Mouse (Mus musculus) heart, embryonic 13.5 days (tissue): Measurements from ENCODE around the gene Ndufa9. TPM values are rescaled to one million over a fixed set of nuclear protein-coding genes. Genes with fewer than 3 reads are reported as not detected.

Source experiments
- ATAC-seq: fragments of 200-750 bp; cut with Nextera tagmentation; 2 replicates; pipeline ENCODE4 v1.8.0; 2017; ENCODE audit warnings: moderate TSS enrichment; ENCODE audit not compliant: insufficient number of reproducible peaks, low FRiP score, low TSS enrichment; ENCODE audit errors: extremely low read depth
- H3K27ac ChIP-seq: fragments of 300-500 bp; sonication (generic); replicated peaks from 2 replicates; pipeline ENCODE4 v1.5.1; 2015; ENCODE audit warnings: moderate library complexity, mild to moderate bottlenecking, inconsistent platforms
- H3K27me3 ChIP-seq: fragments of 300-500 bp; sonication (generic); replicated peaks from 2 replicates; pipeline ENCODE4 v1.6.1; 2015; ENCODE audit warnings: mild to moderate bottlenecking, inconsistent platforms
- H3K36me3 ChIP-seq: fragments of 300-500 bp; sonication (generic); 2 replicates; pipeline ENCODE4 v1.6.1; 2015; ENCODE audit warnings: mild to moderate bottlenecking, inconsistent platforms
- H3K4me1 ChIP-seq: fragments of 300-500 bp; sonication (generic); 2 replicates; pipeline ENCODE4 v1.6.1; 2015; ENCODE audit warnings: inconsistent platforms
- H3K4me2 ChIP-seq: fragments of 300-500 bp; sonication (generic); 2 replicates; pipeline ENCODE4 v1.6.1; 2015; ENCODE audit warnings: inconsistent platforms, mild to moderate bottlenecking, moderate library complexity
- H3K4me3 ChIP-seq: fragments of 300-500 bp; sonication (generic); 2 replicates; pipeline ENCODE4 v1.5.1; 2015; ENCODE audit warnings: moderate library complexity, mild to moderate bottlenecking, inconsistent platforms
- H3K9ac ChIP-seq: fragments of 300-500 bp; sonication (generic); 2 replicates; pipeline ENCODE4 v1.6.1; 2015; ENCODE audit warnings: inconsistent platforms, mild to moderate bottlenecking, moderate library complexity
- H3K9me3 ChIP-seq: fragments of 300-500 bp; sonication (generic); 2 replicates; pipeline ENCODE4 v1.6.1; 2016; ENCODE audit warnings: inconsistent platforms
- WGBS: fragments of 180-500 bp; shearing (Covaris S2); methylation state at CpG from one replicate; pipeline ENCODE4 v1.1.7; 2015; ENCODE audit warnings: mixed read lengths; 5-methylcytosine and 5-hydroxymethylcytosine counted together
- polyA plus RNA-seq: library from polyadenylated mRNA; unstranded; fragments of >200 nt; fragmentation: Nextera tagmentation; extraction: Ambion mirVana; gene quantifications from 2 replicates; pipeline ENCODE4 v1.2.1, GENCODE M21; 2015

Ndufa9 gene
- polyA plus RNA-seq, 1 experiment from 2014 or later, result 329 TPM

- ATAC-seq, result no peak
- H3K4me3 ChIP-seq, result no peak overlapping the region
- 0 out of 2 replicates have a peak, but pooled peaks cover 2% of the 10 kb centered on the region for H3K9me3 ChIP-seq
- H3K27me3 ChIP-seq, result no peaks in the 10 kb centered on the region; the same call in 1 of the 2 replicates
- 32% methylated on average over 11 of the region's 11 CpGs for WGBS
- H3K4me2 ChIP-seq, result no peak overlapping the region
- H3K27ac ChIP-seq, result no peak overlapping the region
- H3K9ac ChIP-seq, result no peak overlapping the region
- H3K36me3 ChIP-seq, result no peaks in the 10 kb centered on the region
- H3K4me1 ChIP-seq, result no peaks in the 10 kb centered on the region
Measured at GRCm38 (mm10) chr6:126802946-126803345, 46.0 kb downstream of the Ndufa9 start.

DNA sequence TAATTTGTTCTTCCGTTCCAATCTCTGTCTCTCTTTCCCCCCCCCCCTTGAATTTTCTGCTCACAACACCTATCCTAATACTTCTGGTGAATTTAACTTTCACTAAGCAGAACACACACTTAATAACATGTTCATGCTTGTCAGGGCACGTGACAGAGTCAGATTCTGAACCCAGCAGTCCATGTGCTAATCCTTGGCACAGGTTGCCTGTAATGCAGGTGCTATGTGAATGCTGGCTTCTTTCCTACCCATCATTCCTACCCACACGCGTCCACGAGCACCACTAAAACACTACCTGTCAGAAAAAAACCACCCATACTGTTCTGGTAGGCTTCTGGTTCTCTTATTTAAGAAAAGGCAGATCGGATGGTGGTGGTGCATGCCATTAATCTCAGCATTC, 54.2 kb downstream of the Ndufa9 start:
- no peak for ATAC-seq
- Histone ChIP-seq H3K4me3 (no peak overlapping the region), H3K36me3 (no peaks in the 10 kb centered on the region), H3K9me3 (peaks cover 6% of the 10 kb centered on the region; the same call in 1 of the 2 replicates), H3K27me3 (0 out of 2 replicates have a peak, but pooled peaks cover 4% of the 10 kb centered on the region), H3K27ac (no peak overlapping the region), H3K4me1 (no peaks in the 10 kb centered on the region), H3K9ac (no peak overlapping the region), H3K4me2 (no peak overlapping the region)
- 81% methylated on average over 6 of the region's 6 CpGs for WGBS

DNA sequence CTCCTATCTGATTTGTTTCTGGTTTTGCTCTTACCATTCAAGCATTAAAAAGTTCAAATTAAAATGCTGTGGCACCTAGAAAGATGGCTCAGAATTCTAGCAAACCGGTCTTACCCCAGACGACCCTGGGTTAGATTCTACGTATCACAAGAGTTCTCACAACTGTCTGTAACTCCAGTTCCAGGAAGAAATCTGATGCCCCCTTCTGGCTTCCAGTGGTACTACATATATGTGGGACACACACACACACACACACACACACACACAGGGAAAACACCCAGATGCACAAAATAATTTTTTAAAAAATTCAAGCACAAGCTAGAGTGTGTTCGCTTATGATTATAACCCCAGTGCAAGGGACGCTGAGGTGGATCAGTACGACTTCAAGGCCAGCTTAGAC, 55.2 kb downstream of the Ndufa9 start:
- Histone ChIP-seq H3K27ac (no peak overlapping the region), H3K4me1 (no peaks in the 10 kb centered on the region), H3K4me2 (no peak overlapping the region), H3K36me3 (no peaks in the 10 kb centered on the region), H3K4me3 (no peak overlapping the region), H3K27me3 (0 out of 2 replicates have a peak, but pooled peaks cover 4% of the 10 kb centered on the region), H3K9ac (no peak overlapping the region), H3K9me3 (peaks cover 6% of the 10 kb centered on the region; the same call in 1 of the 2 replicates)
- WGBS, result 90% methylated on average over 6 of the region's 6 CpGs
- ATAC-seq, result no peak

GRCm38 (mm10) chr6:126791964-126792363, 57.0 kb downstream of the Ndufa9 start:
- Histone ChIP-seq H3K9ac (peak overlapping the region; percentile 59; the same call in 1 of the 2 replicates), H3K27me3 (0 out of 2 replicates have a peak, but pooled peaks cover 4% of the 10 kb centered on the region), H3K9me3 (peaks cover 6% of the 10 kb centered on the region; the same call in 1 of the 2 replicates), H3K4me2 (peak overlapping the region; percentile 65), H3K4me1 (no peaks in the 10 kb centered on the region), H3K27ac (no peak overlapping the region), H3K36me3 (no peaks in the 10 kb centered on the region), H3K4me3 (peak overlapping the region; percentile 46)
- WGBS, result 28% methylated on average over 12 of the region's 12 CpGs
- no peak for ATAC-seq

DNA sequence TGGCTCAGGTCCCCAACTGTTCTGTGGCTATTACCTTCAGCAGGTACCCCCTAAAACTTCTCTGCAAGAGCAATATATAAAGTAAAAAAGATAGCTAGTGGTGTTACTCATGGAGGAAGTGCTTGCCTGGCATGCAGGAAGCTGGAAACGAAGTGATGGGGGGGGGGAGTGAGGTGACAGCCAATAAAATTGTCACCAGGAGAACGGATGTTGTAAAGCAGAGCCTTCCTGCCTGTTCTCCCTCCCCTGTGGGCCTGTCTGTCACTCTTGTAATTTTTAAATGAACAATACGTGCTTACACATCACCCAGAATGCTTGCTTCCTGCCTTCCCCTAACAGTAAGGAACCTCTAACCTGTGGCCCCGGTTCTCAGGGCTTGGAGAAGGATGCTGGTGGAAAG, 57.4 kb downstream of the Ndufa9 start:
- no peak for ATAC-seq
- Histone ChIP-seq H3K4me3 (no peak overlapping the region), H3K9ac (no peak overlapping the region), H3K4me1 (no peaks in the 10 kb centered on the region), H3K4me2 (peak overlapping the region; percentile 65), H3K36me3 (no peaks in the 10 kb centered on the region), H3K27ac (no peak overlapping the region), H3K9me3 (peaks cover 6% of the 10 kb centered on the region; the same call in 1 of the 2 replicates), H3K27me3 (0 out of 2 replicates have a peak, but pooled peaks cover 4% of the 10 kb centered on the region)
- WGBS, result 34% methylated on average over 4 of the region's 4 CpGs

GRCm38 (mm10) chr6:126788863-126789262, 60.1 kb downstream of the Ndufa9 start:
- Histone ChIP-seq H3K9me3 (peaks cover 5% of the 10 kb centered on the region; the same call in 1 of the 2 replicates), H3K4me2 (no peak overlapping the region), H3K9ac (no peak overlapping the region), H3K36me3 (no peaks in the 10 kb centered on the region), H3K4me3 (no peak overlapping the region), H3K4me1 (peaks cover 6% of the 10 kb centered on the region), H3K27me3 (peaks cover 4% of the 10 kb centered on the region; the same call in 1 of the 2 replicates), H3K27ac (no peak overlapping the region)
- no peak for ATAC-seq
- WGBS, result 79% methylated on average over 8 of the region's 8 CpGs

DNA sequence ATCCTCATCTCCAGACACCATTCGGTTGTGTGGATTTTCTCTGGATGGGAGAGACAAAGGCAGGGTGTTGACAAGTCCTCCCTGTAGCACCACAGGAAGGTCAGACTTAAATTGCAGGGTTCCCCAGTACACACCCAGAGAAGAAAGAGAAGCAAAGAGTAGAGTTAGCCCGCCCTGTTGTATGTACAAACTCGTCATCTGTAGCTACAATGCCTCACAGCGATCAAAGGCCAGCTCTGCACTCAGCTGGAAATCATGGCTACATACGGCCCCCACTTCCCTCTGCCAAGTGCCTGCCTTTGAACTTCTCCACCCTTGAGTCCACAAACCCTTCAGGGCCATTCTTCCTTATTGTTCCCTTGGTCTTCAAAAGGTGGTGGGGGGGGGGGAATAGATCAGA, 64.7 kb downstream of the Ndufa9 start:
- H3K27me3 ChIP-seq, result no peaks in the 10 kb centered on the region; the same call in 1 of the 2 replicates
- H3K36me3 ChIP-seq, result no peaks in the 10 kb centered on the region
- no peak for ATAC-seq
- 43% methylated on average over 5 of the region's 5 CpGs for WGBS
- H3K27ac ChIP-seq, result no peak overlapping the region
- H3K4me1 ChIP-seq, result peaks cover 16% of the 10 kb centered on the region
- H3K9ac ChIP-seq, result no peak overlapping the region
- peak overlapping the region; percentile 40 for H3K4me2 ChIP-seq
- no peak overlapping the region for H3K4me3 ChIP-seq
- H3K9me3 ChIP-seq, result no peaks in the 10 kb centered on the region

DNA sequence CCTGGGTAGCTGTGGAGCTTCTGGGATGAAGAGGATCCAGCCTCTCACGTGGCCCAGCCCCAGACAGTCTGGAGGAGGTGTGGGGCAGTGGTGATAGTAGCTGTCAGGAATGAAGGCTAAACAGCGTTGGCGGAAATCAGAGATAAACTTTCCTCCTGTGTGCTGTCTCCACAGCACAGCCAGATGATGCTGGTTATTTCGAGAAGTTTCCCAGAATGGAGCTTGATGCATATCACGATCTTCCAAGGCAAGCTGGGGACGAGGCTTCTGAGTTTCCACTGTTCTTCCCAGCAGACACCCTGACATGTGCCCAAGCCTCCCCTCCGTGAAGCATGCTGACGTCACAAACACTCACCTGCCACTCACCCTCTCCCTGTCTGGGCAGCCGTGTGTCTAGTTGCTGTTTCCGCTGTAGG, 65.3 kb downstream of the Ndufa9 start:
- H3K4me3 ChIP-seq, result 0 out of 2 replicates have a peak overlapping the region, but pooled peaks have one; percentile 4
- H3K4me2 ChIP-seq, result peak overlapping the region; percentile 40
- no peak overlapping the region for H3K27ac ChIP-seq
- no peak for ATAC-seq
- H3K9me3 ChIP-seq, result no peaks in the 10 kb centered on the region
- WGBS, result 13% methylated on average over 10 of the region's 10 CpGs
- H3K9ac ChIP-seq, result no peak overlapping the region
- H3K4me1 ChIP-seq, result peaks cover 16% of the 10 kb centered on the region
- no peaks in the 10 kb centered on the region; the same call in 1 of the 2 replicates for H3K27me3 ChIP-seq
- no peaks in the 10 kb centered on the region for H3K36me3 ChIP-seq

- Histone ChIP-seq H3K9ac (no peak overlapping the region), H3K4me2 (no peak overlapping the region), H3K27ac (no peak overlapping the region), H3K4me1 (peaks cover 16% of the 10 kb centered on the region), H3K4me3 (no peak overlapping the region), H3K9me3 (no peaks in the 10 kb centered on the region), H3K27me3 (no peaks in the 10 kb centered on the region; the same call in 1 of the 2 replicates), H3K36me3 (no peaks in the 10 kb centered on the region)
- WGBS, result 67% methylated on average over 1 of the region's 1 CpGs
- ATAC-seq, result no peak
Measured at GRCm38 (mm10) chr6:126783056-126783455, 65.9 kb downstream of the Ndufa9 start.

- no peaks in the 10 kb centered on the region for H3K36me3 ChIP-seq
- 74% methylated on average over 6 of the region's 6 CpGs for WGBS
- H3K4me3 ChIP-seq, result no peak overlapping the region
- peaks cover 19% of the 10 kb centered on the region for H3K27me3 ChIP-seq
- no peak overlapping the region for H3K9ac ChIP-seq
- 0 out of 2 replicates have a peak, but pooled peaks cover 2% of the 10 kb centered on the region for H3K4me1 ChIP-seq
- H3K4me2 ChIP-seq, result no peak overlapping the region
- no peak overlapping the region for H3K27ac ChIP-seq
- ATAC-seq, result no peak
- H3K9me3 ChIP-seq, result no peaks in the 10 kb centered on the region
Measured at GRCm38 (mm10) chr6:126777889-126778288, 71.0 kb downstream of the Ndufa9 start.

GRCm38 (mm10) chr6:126773873-126774272, 75.1 kb downstream of the Ndufa9 start:
- no peak for ATAC-seq
- WGBS, result 47% methylated on average over 4 of the region's 4 CpGs
- peaks cover 21% of the 10 kb centered on the region for H3K27me3 ChIP-seq
- no peaks in the 10 kb centered on the region for H3K36me3 ChIP-seq
- peaks cover 13% of the 10 kb centered on the region for H3K4me1 ChIP-seq
- no peak overlapping the region for H3K4me2 ChIP-seq
- no peak overlapping the region for H3K4me3 ChIP-seq
- H3K9ac ChIP-seq, result no peak overlapping the region
- no peak overlapping the region for H3K27ac ChIP-seq
- no peaks in the 10 kb centered on the region for H3K9me3 ChIP-seq

GRCm38 (mm10) chr6:126772326-126772725, 76.6 kb downstream of the Ndufa9 start:
- WGBS, result 65% methylated on average over 4 of the region's 4 CpGs
- no peaks in the 10 kb centered on the region for H3K9me3 ChIP-seq
- peaks cover 27% of the 10 kb centered on the region for H3K4me1 ChIP-seq
- no peak overlapping the region for H3K9ac ChIP-seq
- no peak overlapping the region for H3K27ac ChIP-seq
- ATAC-seq, result no peak
- no peaks in the 10 kb centered on the region for H3K36me3 ChIP-seq
- peaks cover 21% of the 10 kb centered on the region for H3K27me3 ChIP-seq
- H3K4me3 ChIP-seq, result no peak overlapping the region
- H3K4me2 ChIP-seq, result no peak overlapping the region
